Mouse (Mus musculus) heart, postnatal 0 days (tissue): ENCODE results near the gene Fer.

Experiments
- CTCF ChIP-seq: IDR thresholded peaks from 2 replicates; pipeline ENCODE4 v1.5.1; 2016; ENCODE audit warnings: antibody characterized with exemption, control low read depth, low read depth
- EP300 ChIP-seq: IDR thresholded peaks from 2 replicates; pipeline ENCODE4 v1.6.1; 2016; ENCODE audit warnings: antibody characterized with exemption, low read depth

DNA sequence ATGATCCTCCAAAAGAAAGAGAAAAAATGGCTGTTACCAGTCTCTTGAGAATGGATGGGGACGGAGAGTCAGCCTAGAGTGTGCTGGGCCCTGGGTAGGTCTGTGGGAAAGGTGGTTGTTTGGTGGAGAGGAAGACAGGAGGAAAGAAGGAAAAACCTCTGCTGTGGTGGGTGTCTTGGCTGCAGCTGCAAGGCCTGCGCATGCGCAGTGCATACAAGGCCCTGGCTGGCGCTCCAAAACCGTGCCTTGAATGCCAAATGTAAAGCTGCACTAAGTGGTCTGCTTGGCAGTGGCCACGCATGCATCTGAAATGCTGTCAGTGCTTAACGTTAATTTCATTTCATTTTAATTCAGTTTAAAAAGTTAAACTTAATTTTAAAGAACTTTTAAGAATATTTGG, 214.5 kb downstream of the Fer start:
- no peak for TF ChIP-seq CTCF
- TF ChIP-seq EP300: no peak
